ENCODE assay signal across 8 mouse cellular contexts in genomic region chr16:44526689-44527088, GRCm38 (mm10). TPM values are rescaled to one million over a fixed set of nuclear protein-coding genes. Genes with fewer than 3 reads are reported as not detected.
DNase-seq lines count a peak whose midpoint lies in the region; ATAC-seq lines count a peak whose summit lies in the region.

No protein-coding gene starts in this region.

- 27% methylated on average over 12 of the region's 12 CpGs for WGBS in kidney, embryonic 14.5 days
- 2% methylated on average over 12 of the region's 12 CpGs for WGBS in forebrain, embryonic 15.5 days
- WGBS in midbrain, embryonic 15.5 days = 3% methylated on average over 12 of the region's 12 CpGs

- ATAC-seq in kidney, embryonic 14.5 days (ENCODE audit: low FRiP score, low TSS enrichment) = no peak
- no peak for ATAC-seq in forebrain, embryonic 15.5 days (replicated peaks)
- ATAC-seq in midbrain, embryonic 15.5 days (replicated peaks) = no peak

- H3K4me3 ChIP-seq in kidney, embryonic 14.5 days (ENCODE audit: low read length) = no peak overlapping the region
- no peak overlapping the region for H3K4me3 ChIP-seq in forebrain, embryonic 15.5 days
- H3K4me3 ChIP-seq in midbrain, embryonic 15.5 days = peak overlapping the region; percentile 6; the same call in 1 of the 2 replicates

- no peak overlapping the region for H3K4me2 ChIP-seq in kidney, embryonic 14.5 days (replicated peaks; ENCODE audit: low read depth, low read length)
- H3K4me2 ChIP-seq in forebrain, embryonic 15.5 days (replicated peaks) = peak overlapping the region; percentile 30
- peak overlapping the region; percentile 40 for H3K4me2 ChIP-seq in midbrain, embryonic 15.5 days

- no peak for DNase-seq in kidney, postnatal 4 days
- DNase-seq in cerebellum, postnatal 25 days = peak; percentile 77 to 78
- DNase-seq in right cerebral cortex, postnatal 10 days (ENCODE audit: low spot score in 2 of 2) = no peak
- DNase-seq in ovary, adult 18-20 months (ENCODE audit: low spot score) = no peak
- DNase-seq in right cerebral cortex, postnatal 25 days = no peak

- H3K9ac ChIP-seq in kidney, embryonic 14.5 days (ENCODE audit: low read depth, low read length) = no peak overlapping the region
- H3K9ac ChIP-seq in forebrain, embryonic 15.5 days (replicated peaks) = peak overlapping the region; percentile 29
- H3K9ac ChIP-seq in midbrain, embryonic 15.5 days = peak overlapping the region; percentile 22; the same call in 1 of the 2 replicates

- no peaks in the 10 kb centered on the region; the same call in 1 of the 2 replicates for H3K36me3 ChIP-seq in kidney, embryonic 14.5 days (ENCODE audit: control insufficient read depth, insufficient read depth, low read length)
- no peaks in the 10 kb centered on the region for H3K36me3 ChIP-seq in forebrain, embryonic 15.5 days
- no peaks in the 10 kb centered on the region for H3K36me3 ChIP-seq in midbrain, embryonic 15.5 days (replicated peaks)

- no peaks in the 10 kb centered on the region for H3K9me3 ChIP-seq in kidney, embryonic 14.5 days (ENCODE audit: control insufficient read depth, low read length)
- H3K9me3 ChIP-seq in forebrain, embryonic 15.5 days = no peaks in the 10 kb centered on the region
- no peaks in the 10 kb centered on the region for H3K9me3 ChIP-seq in midbrain, embryonic 15.5 days

- peak overlapping the region; percentile 3; the same call in 1 of the 2 replicates for H3K27ac ChIP-seq in kidney, embryonic 14.5 days (ENCODE audit: low read depth, low read length)
- peak overlapping the region; percentile 91 for H3K27ac ChIP-seq in forebrain, embryonic 15.5 days (replicated peaks)
- peak overlapping the region; percentile 78 for H3K27ac ChIP-seq in midbrain, embryonic 15.5 days

- no peaks in the 10 kb centered on the region for H3K27me3 ChIP-seq in kidney, embryonic 14.5 days (ENCODE audit: control insufficient read depth, insufficient read depth, low read length)
- H3K27me3 ChIP-seq in forebrain, embryonic 15.5 days = no peaks in the 10 kb centered on the region
- no peaks in the 10 kb centered on the region for H3K27me3 ChIP-seq in midbrain, embryonic 15.5 days (replicated peaks)

- peaks cover 33% of the 10 kb centered on the region for H3K4me1 ChIP-seq in kidney, embryonic 14.5 days (ENCODE audit: control insufficient read depth, insufficient read depth, low read length)
- peaks cover 63% of the 10 kb centered on the region for H3K4me1 ChIP-seq in forebrain, embryonic 15.5 days
- peaks cover 45% of the 10 kb centered on the region for H3K4me1 ChIP-seq in midbrain, embryonic 15.5 days

RNA-seq across cellular contexts. Expression of gene Boc, which starts 32.0 kb away (rescaled TPM):
- 15.2 and 23.5 TPM in 2 replicates for polyA plus RNA-seq in kidney, embryonic 14.5 days (2014; fragmentation: Nextera tagmentation; extraction: Ambion mirVana)
- polyA plus RNA-seq in forebrain, embryonic 15.5 days (2015; fragmentation: Nextera tagmentation; extraction: Ambion mirVana) = 15.3 and 16.9 TPM in 2 replicates
- polyA plus RNA-seq in midbrain, embryonic 15.5 days (2015; fragmentation: Nextera tagmentation; extraction: Ambion mirVana) = 11.7 and 15.8 TPM in 2 replicates

Comparison
In these comparisons a context has a peak if more than half of its experiments do, and no peak if none do; other contexts are left out.
1. H3K27ac ChIP-seq: peak in every context shown above with its lines; median percentile 91 in forebrain, embryonic 15.5 days; 78 in midbrain, embryonic 15.5 days; 3 in kidney, embryonic 14.5 days.
2. DNase-seq: peak in cerebellum, postnatal 25 days (2 of 2); none in kidney, postnatal 4 days (0 of 2), right cerebral cortex, postnatal 10 days (0 of 2), ovary, adult 18-20 months (single experiment) and right cerebral cortex, postnatal 25 days (single experiment).